Mouse (Mus musculus) effector memory CD4-positive, alpha-beta T cell, adult 5 months (primary cell): ENCODE measurements around the gene Slc13a5. TPM values are rescaled to one million over a fixed set of nuclear protein-coding genes. Genes with fewer than 3 reads are reported as not detected.

Experiments used
- polyA plus RNA-seq: library from polyadenylated mRNA; unstranded; fragments of 100-300 nt; shearing (Covaris generic); gene quantifications from one replicate; pipeline ENCODE4 v1.2.1, GENCODE M21; 2017

Slc13a5 gene
- polyA plus RNA-seq, result not detected

GRCm38 (mm10) chr11:72266960-72267560 lies at the start of gene Slc13a5:
Gene Slc13a5 (minus strand): TSS chr11:72267222.

GRCm38 (mm10) chr11:72314151-72314895 lies 47.3 kb upstream of the Slc13a5 start, which contains the start of gene Fbxo39:
Gene Fbxo39 (plus strand): TSS chr11:72314444.

DNA sequence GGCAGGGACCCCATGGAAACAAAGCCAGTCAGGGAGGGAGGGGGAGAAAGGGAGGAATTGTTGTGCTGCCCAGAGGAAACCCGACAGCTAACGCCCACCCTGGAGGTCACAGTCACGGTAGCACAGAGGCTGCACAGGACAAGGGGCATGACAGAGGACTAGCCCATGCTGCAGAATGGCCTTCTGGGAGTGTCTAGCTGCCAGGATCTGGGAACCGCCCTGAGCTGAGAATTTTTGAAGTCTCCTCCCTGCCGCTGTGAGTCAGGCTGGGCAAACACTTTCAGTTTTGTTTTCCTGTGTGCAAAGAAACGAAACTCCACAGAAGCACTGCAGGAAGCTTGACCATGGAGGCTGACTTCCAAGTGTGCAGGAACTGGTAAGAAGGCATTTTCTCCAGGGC lies 34.3 kb upstream of the Slc13a5 start, which contains the start of gene Xaf1:
TSS of gene Xaf1 (plus strand) at position 296 of the 400 bp plus-strand sequence.

DNA sequence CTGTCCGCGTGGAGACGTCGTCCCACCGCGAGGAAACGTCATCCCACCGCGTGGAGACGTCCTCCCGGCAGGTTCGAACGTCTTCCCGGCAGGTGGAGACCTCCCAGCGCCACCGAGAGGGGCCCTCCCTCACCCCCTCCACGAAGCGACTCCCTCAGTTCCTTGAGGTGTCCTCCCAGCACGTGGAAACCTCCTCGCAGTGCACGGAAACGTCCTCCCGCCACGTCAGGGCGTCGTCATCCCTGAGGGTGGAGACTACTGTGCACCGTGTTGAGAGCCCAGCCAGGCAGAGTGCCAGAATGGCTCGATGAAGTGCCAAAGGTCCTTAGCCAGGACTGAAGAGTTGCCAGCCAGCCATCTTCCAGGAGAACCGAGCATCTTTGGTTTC lies 51.6 kb downstream of the Slc13a5 start, which contains the start of gene Med31:
TSS of gene Med31 (minus strand) at position 183 of the 388 bp plus-strand sequence.

GRCm38 (mm10) chr11:72207204-72207833 lies 59.7 kb downstream of the Slc13a5 start, which contains the start of the genes 4933427D14Rik and Txndc17:
Gene 4933427D14Rik (minus strand): TSS chr11:72207459.
Gene Txndc17 (plus strand): TSS chr11:72207547.

GRCm38 (mm10) chr11:72206341-72207203 lies 60.5 kb downstream of the Slc13a5 start, which contains the start of gene Gm43951:
Gene Gm43951 (minus strand): TSS chr11:72206840.

Other genes with a start within 250 kb of the Slc13a5 start
- gene Aipl1, start 229.7 kb downstream of the Slc13a5 start, polyA plus RNA-seq, result not detected
- not detected for gene Pimreg, start 225.2 kb downstream of the Slc13a5 start, polyA plus RNA-seq
- not detected for gene Pitpnm3, start 131.4 kb downstream of the Slc13a5 start, polyA plus RNA-seq
- gene Gm43951, start 60.4 kb downstream of the Slc13a5 start, polyA plus RNA-seq, result 0.12 TPM
- gene 4933427D14Rik, start 59.8 kb downstream of the Slc13a5 start, polyA plus RNA-seq, result 13.3 TPM
- gene Txndc17, start 59.7 kb downstream of the Slc13a5 start, polyA plus RNA-seq, result 72.3 TPM
- gene Med31, start 51.6 kb downstream of the Slc13a5 start, polyA plus RNA-seq, result 31.5 TPM
- 38.9 TPM for gene Xaf1, start 34.4 kb upstream of the Slc13a5 start, polyA plus RNA-seq
- 0.29 TPM for gene Fbxo39, start 47.2 kb upstream of the Slc13a5 start, polyA plus RNA-seq
- gene Tekt1, start 95.2 kb upstream of the Slc13a5 start, polyA plus RNA-seq, result not detected
- not detected for gene Smtnl2, start 144.5 kb upstream of the Slc13a5 start, polyA plus RNA-seq
- gene Ggt6, start 168.3 kb upstream of the Slc13a5 start, polyA plus RNA-seq, result not detected
- gene Mybbp1a, start 174.1 kb upstream of the Slc13a5 start, polyA plus RNA-seq, result 101 TPM
- not detected for gene Spns2, start 222.7 kb upstream of the Slc13a5 start, polyA plus RNA-seq